Mouse (Mus musculus) brain, embryonic 14.5 days (tissue): ENCODE results near the gene Dock4.

Experiments used
- CTCF ChIP-seq: fragments of 200-500 bp; IDR thresholded peaks from 2 replicates; pipeline ENCODE4 v1.5.1; 2012; ENCODE audit warnings: inconsistent platforms, mild to moderate bottlenecking, moderate library complexity, borderline replicate concordance; ENCODE audit not compliant: insufficient read depth, insufficient read length; ENCODE audit errors: extremely low read depth
- POLR2A ChIP-seq: fragments of 200-500 bp; IDR thresholded peaks from 2 replicates; pipeline ENCODE4 v1.6.1; 2012; ENCODE audit warnings: mild to moderate bottlenecking, inconsistent platforms, borderline replicate concordance; ENCODE audit not compliant: poor library complexity, insufficient read depth, insufficient read length, severe bottlenecking; ENCODE audit errors: extremely low read depth

- no peak for TF ChIP-seq CTCF
- TF ChIP-seq POLR2A, result no peak
Measured at GRCm38 (mm10) chr12:40888261-40888791, 442.6 kb downstream of the Dock4 start.
